In genomic region chr2:32045375-32045774, GRCm38 (mm10) we compare ENCODE assay signal across 18 mouse cellular contexts. TPM values are rescaled to one million over a fixed set of nuclear protein-coding genes. Genes with fewer than 3 reads are reported as not detected.
DNase-seq lines count a peak whose midpoint lies in the region; ATAC-seq and TF ChIP-seq lines count a peak whose summit lies in the region.
"Had no signal": no experiment of that assay in that cellular context is flagged by ENCODE, and none has a peak within 500 bp of the region (broad histone marks: within the 10 kb centered on the region; RNA-seq: fewer than 3 reads in every experiment).

No protein-coding gene starts in this region.

- no peaks in the 10 kb centered on the region for H3K9me3 ChIP-seq in embryonic facial prominence, embryonic 13.5 days
- H3K9me3 ChIP-seq in embryonic facial prominence, embryonic 10.5 days: no peaks in the 10 kb centered on the region
- no peaks in the 10 kb centered on the region for H3K9me3 ChIP-seq in hindbrain, embryonic 12.5 days (replicated peaks)
- no peaks in the 10 kb centered on the region for H3K9me3 ChIP-seq in hindbrain, embryonic 13.5 days
- H3K9me3 ChIP-seq: forebrain, embryonic 12.5 days had no signal

- H3K27me3 ChIP-seq in embryonic facial prominence, embryonic 13.5 days: no peaks in the 10 kb centered on the region
- no peaks in the 10 kb centered on the region for H3K27me3 ChIP-seq in embryonic facial prominence, embryonic 10.5 days (replicated peaks; ENCODE audit: low read depth, poor library complexity, severe bottlenecking)
- H3K27me3 ChIP-seq in hindbrain, embryonic 12.5 days: no peaks in the 10 kb centered on the region
- H3K27me3 ChIP-seq in hindbrain, embryonic 13.5 days: no peaks in the 10 kb centered on the region
- H3K27me3 ChIP-seq: forebrain, embryonic 12.5 days had no signal

- WGBS in embryonic facial prominence, embryonic 13.5 days: 82% methylated on average over 6 of the region's 6 CpGs
- 85% methylated on average over 6 of the region's 6 CpGs for WGBS in embryonic facial prominence, embryonic 10.5 days
- 85% methylated on average over 6 of the region's 6 CpGs for WGBS in hindbrain, embryonic 12.5 days
- WGBS in hindbrain, embryonic 13.5 days: 91% methylated on average over 6 of the region's 6 CpGs

- H3K4me2 ChIP-seq in embryonic facial prominence, embryonic 13.5 days: no peak overlapping the region
- H3K4me2 ChIP-seq in hindbrain, embryonic 12.5 days (replicated peaks): no peak overlapping the region
- H3K4me2 ChIP-seq in hindbrain, embryonic 13.5 days: no peak overlapping the region
- H3K4me2 ChIP-seq: forebrain, embryonic 12.5 days; hindbrain, embryonic 14.5 days had no signal

- 0 out of 2 replicates have a peak overlapping the region, but pooled peaks have one; percentile 11 for H3K9ac ChIP-seq in embryonic facial prominence, embryonic 13.5 days
- H3K9ac ChIP-seq in hindbrain, embryonic 12.5 days: peak overlapping the region; percentile 4; the same call in 1 of the 2 replicates
- no peak overlapping the region for H3K9ac ChIP-seq in hindbrain, embryonic 13.5 days
- H3K9ac ChIP-seq: forebrain, embryonic 12.5 days; hindbrain, embryonic 14.5 days had no signal

- H3K27ac ChIP-seq in embryonic facial prominence, embryonic 13.5 days: no peak overlapping the region
- H3K27ac ChIP-seq in embryonic facial prominence, embryonic 10.5 days (replicated peaks): no peak overlapping the region
- no peak overlapping the region for H3K27ac ChIP-seq in hindbrain, embryonic 12.5 days
- H3K27ac ChIP-seq in hindbrain, embryonic 13.5 days: no peak overlapping the region
- H3K27ac ChIP-seq in gastrocnemius, adult 2 months: peak overlapping the region; percentile 76
- H3K27ac ChIP-seq: forebrain, embryonic 12.5 days; hindbrain, embryonic 14.5 days; layer of hippocampus, adult 2 months; macrophage had no signal

- H3K36me3 ChIP-seq in embryonic facial prominence, embryonic 13.5 days: peaks cover 95% of the 10 kb centered on the region
- H3K36me3 ChIP-seq in embryonic facial prominence, embryonic 10.5 days (replicated peaks): peaks cover 96% of the 10 kb centered on the region
- peaks cover 85% of the 10 kb centered on the region for H3K36me3 ChIP-seq in hindbrain, embryonic 12.5 days
- H3K36me3 ChIP-seq in hindbrain, embryonic 13.5 days: peaks cover 88% of the 10 kb centered on the region

- no peak overlapping the region for H3K4me3 ChIP-seq in embryonic facial prominence, embryonic 13.5 days
- no peak overlapping the region for H3K4me3 ChIP-seq in embryonic facial prominence, embryonic 10.5 days
- H3K4me3 ChIP-seq in hindbrain, embryonic 12.5 days: no peak overlapping the region
- H3K4me3 ChIP-seq in hindbrain, embryonic 13.5 days: no peak overlapping the region
- H3K4me3 ChIP-seq in gastrocnemius, adult 2 months: 0 out of 2 replicates have a peak overlapping the region, but pooled peaks have one; percentile 11
- H3K4me3 ChIP-seq: forebrain, embryonic 12.5 days; layer of hippocampus, adult 2 months had no signal

- H3K4me1 ChIP-seq in embryonic facial prominence, embryonic 13.5 days: no peaks in the 10 kb centered on the region
- no peaks in the 10 kb centered on the region for H3K4me1 ChIP-seq in embryonic facial prominence, embryonic 10.5 days
- no peaks in the 10 kb centered on the region for H3K4me1 ChIP-seq in hindbrain, embryonic 12.5 days
- H3K4me1 ChIP-seq in hindbrain, embryonic 13.5 days (replicated peaks): no peaks in the 10 kb centered on the region
- H3K4me1 ChIP-seq: forebrain, embryonic 12.5 days had no signal

- no peak for TF ChIP-seq CTCF in gastrocnemius, adult 2 months (IDR thresholded peaks at IDR 0.05)

- DNase-seq in embryonic facial prominence, embryonic 10.5 days (ENCODE audit: low spot score): no peak
- peak; percentile 86 for DNase-seq in gastrocnemius, adult 2 months
- DNase-seq in skeletal muscle tissue, adult 2 months (ENCODE audit: low read depth, low spot score): peak; percentile 74
- DNase-seq in left cerebral cortex, postnatal 4 days: no peak
- no peak for DNase-seq in layer of hippocampus, adult 9-10 months (ENCODE audit: low spot score)
- DNase-seq: adrenal gland, postnatal 10 days; cerebellum, adult 18-20 months; kidney, adult 11 months; lung, adult 2 months; midbrain, embryonic 14.5 days; right cerebral cortex, postnatal 14 days had no signal

- ATAC-seq in embryonic facial prominence, embryonic 13.5 days (ENCODE audit: insufficient number of reproducible peaks, insufficient read depth, low FRiP score, low TSS enrichment, low read depth): no peak
- ATAC-seq in hindbrain, embryonic 12.5 days (ENCODE audit: low FRiP score): no peak
- no peak for ATAC-seq in hindbrain, embryonic 13.5 days (ENCODE audit: low FRiP score)

- intact Hi-C loops in gastrocnemius, adult 2 months (cut with DNase I): loop anchor here (2.0 to 5.0 kb wide), 2 partner anchors 37 to 87 kb away; no protein-coding TSS in a partner anchor
- intact Hi-C loops in left cerebral cortex, postnatal 4 days (cut with DNase I): loop anchor here (5.0 kb wide), 1 partner anchor 87 kb away; no protein-coding TSS in a partner anchor

RNA-seq across cellular contexts. Expression of gene Fam78a, which starts 39.3 kb away (rescaled TPM):
- polyA plus RNA-seq in embryonic facial prominence, embryonic 13.5 days (2015; fragmentation: Nextera tagmentation; extraction: Ambion mirVana): 1.9 and 2.1 TPM in 2 replicates
- 1.8 and 2.2 TPM in 2 replicates for polyA plus RNA-seq in embryonic facial prominence, embryonic 10.5 days (2016; fragmentation: Nextera tagmentation; extraction: Ambion mirVana)
- polyA plus RNA-seq in hindbrain, embryonic 12.5 days (2016; fragmentation: Nextera tagmentation; extraction: Ambion mirVana): 1.8 and 2.4 TPM in 2 replicates
- polyA plus RNA-seq in hindbrain, embryonic 13.5 days (2015; fragmentation: Nextera tagmentation; extraction: Ambion mirVana): 0.63 and 0.74 TPM in 2 replicates
- 10 to 100 TPM in 1 of 2 experiments, 1 to 10 TPM in 1; 9.9 to 12.0 TPM for total RNA-seq in gastrocnemius, adult 2 months (2021)
- under 1 TPM; 0.70 to 0.92 TPM for total RNA-seq in left cerebral cortex, postnatal 4 days (2021)

RNA-seq across cellular contexts. Expression of gene Plpp7, which starts 50.0 kb away (rescaled TPM):
- 5.7 and 6.2 TPM in 2 replicates for polyA plus RNA-seq in embryonic facial prominence, embryonic 13.5 days (2015; fragmentation: Nextera tagmentation; extraction: Ambion mirVana)
- 4.7 and 5.7 TPM in 2 replicates for polyA plus RNA-seq in embryonic facial prominence, embryonic 10.5 days (2016; fragmentation: Nextera tagmentation; extraction: Ambion mirVana)
- 11.1 and 11.5 TPM in 2 replicates for polyA plus RNA-seq in hindbrain, embryonic 12.5 days (2016; fragmentation: Nextera tagmentation; extraction: Ambion mirVana)
- polyA plus RNA-seq in hindbrain, embryonic 13.5 days (2015; fragmentation: Nextera tagmentation; extraction: Ambion mirVana): 21.6 and 21.7 TPM in 2 replicates
- 100 to 1,000 TPM; 109 to 120 TPM for total RNA-seq in gastrocnemius, adult 2 months (2021)
- total RNA-seq in left cerebral cortex, postnatal 4 days (2021): 10 to 100 TPM; 18.1 to 18.3 TPM

Comparison
In these comparisons a context has a peak if more than half of its experiments do, and no peak if none do; other contexts are left out.
1. DNase-seq: peak in gastrocnemius, adult 2 months (single experiment) and skeletal muscle tissue, adult 2 months (single experiment); none in embryonic facial prominence, embryonic 10.5 days (single experiment), left cerebral cortex, postnatal 4 days (single experiment) and layer of hippocampus, adult 9-10 months (single experiment).